Mouse (Mus musculus): ENCODE results near the gene Ldah. TPM values are rescaled to one million over a fixed set of nuclear protein-coding genes. Genes with fewer than 3 reads are reported as not detected.
A peak's percentile ranks its signal among the peaks of the same experiment; 100 is the strongest.

The Ldah gene
- polyA plus RNA-seq, 1 experiment from 2014 or later = 23.3 TPM

GRCm38 (mm10) chr12:8313270-8313771, 105.4 kb downstream of the Ldah start, which contains the start of gene Hs1bp3:
TSS of gene Hs1bp3 (plus strand) at chr12:8313432.
- Histone ChIP-seq H3K27ac (replicated peaks) (no peak within 1 kb of the TSS), H3K4me2 (peak within 1 kb of the TSS; percentile 75), H3K27me3 (peaks cover 29% of the 10 kb centered on the region), H3K9ac (peak within 1 kb of the TSS; percentile 41), H3K4me1 (replicated peaks) (peaks cover 7% of the 10 kb centered on the region), H3K9me3 (replicated peaks) (no peaks in the 10 kb centered on the region), H3K36me3 (replicated peaks) (0 out of 2 replicates have a peak, but pooled peaks cover 5% of the 10 kb centered on the region), H3K4me3 (replicated peaks) (peak within 1 kb of the TSS; percentile 63)
- ATAC-seq (ENCODE audit: insufficient read depth) = peak; percentile 78
- under 1% methylated on average over 38 of the region's 38 CpGs for WGBS (ENCODE audit: insufficient replicate concordance)

GRCm38 (mm10) chr12:8313773-8314172, 105.9 kb downstream of the Ldah start:
- H3K27me3 ChIP-seq = peaks cover 29% of the 10 kb centered on the region
- H3K36me3 ChIP-seq (replicated peaks) = 0 out of 2 replicates have a peak, but pooled peaks cover 5% of the 10 kb centered on the region
- peak overlapping the region; percentile 41 for H3K9ac ChIP-seq
- H3K4me1 ChIP-seq (replicated peaks) = peaks cover 7% of the 10 kb centered on the region
- H3K4me2 ChIP-seq = peak overlapping the region; percentile 75
- no peaks in the 10 kb centered on the region for H3K9me3 ChIP-seq (replicated peaks)
- peak overlapping the region; percentile 63 for H3K4me3 ChIP-seq (replicated peaks)
- no peak overlapping the region for H3K27ac ChIP-seq (replicated peaks)
- ATAC-seq (ENCODE audit: insufficient read depth) = peak; percentile 2; the same call in 1 of the 2 replicates
- WGBS (ENCODE audit: insufficient replicate concordance) = 17% methylated on average over 12 of the region's 12 CpGs

GRCm38 (mm10) chr12:8316541-8316940, 108.6 kb downstream of the Ldah start:
- Histone ChIP-seq H3K4me2 (no peak overlapping the region), H3K4me3 (replicated peaks) (no peak overlapping the region), H3K27ac (replicated peaks) (no peak overlapping the region), H3K36me3 (replicated peaks) (peaks cover 9% of the 10 kb centered on the region; the same call in 1 of the 2 replicates), H3K27me3 (peaks cover 12% of the 10 kb centered on the region; the same call in 1 of the 2 replicates), H3K4me1 (replicated peaks) (peaks cover 7% of the 10 kb centered on the region), H3K9me3 (replicated peaks) (no peaks in the 10 kb centered on the region), H3K9ac (no peak overlapping the region)
- ATAC-seq (ENCODE audit: insufficient read depth) = no peak
- WGBS (ENCODE audit: insufficient replicate concordance) = 62% methylated on average over 5 of the region's 5 CpGs

- no peak overlapping the region for H3K9ac ChIP-seq
- H3K9me3 ChIP-seq (replicated peaks) = no peaks in the 10 kb centered on the region
- no peaks in the 10 kb centered on the region for H3K27me3 ChIP-seq
- H3K36me3 ChIP-seq (replicated peaks) = peaks cover 10% of the 10 kb centered on the region; the same call in 1 of the 2 replicates
- no peak overlapping the region for H3K27ac ChIP-seq (replicated peaks)
- WGBS (ENCODE audit: insufficient replicate concordance) = 41% methylated on average over 5 of the region's 5 CpGs
- H3K4me1 ChIP-seq (replicated peaks) = no peaks in the 10 kb centered on the region
- no peak overlapping the region for H3K4me3 ChIP-seq (replicated peaks)
- no peak overlapping the region for H3K4me2 ChIP-seq
- ATAC-seq (ENCODE audit: insufficient read depth) = no peak
Measured at GRCm38 (mm10) chr12:8320084-8320713, 112.3 kb downstream of the Ldah start.

- WGBS (ENCODE audit: insufficient replicate concordance) = 72% methylated on average over 10 of the region's 10 CpGs
- H3K27me3 ChIP-seq = no peaks in the 10 kb centered on the region
- H3K9ac ChIP-seq = no peak overlapping the region
- no peak overlapping the region for H3K4me3 ChIP-seq (replicated peaks)
- peaks cover 10% of the 10 kb centered on the region; the same call in 1 of the 2 replicates for H3K36me3 ChIP-seq (replicated peaks)
- H3K27ac ChIP-seq (replicated peaks) = no peak overlapping the region
- no peaks in the 10 kb centered on the region for H3K9me3 ChIP-seq (replicated peaks)
- H3K4me2 ChIP-seq = no peak overlapping the region
- H3K4me1 ChIP-seq (replicated peaks) = no peaks in the 10 kb centered on the region
- no peak for ATAC-seq (ENCODE audit: insufficient read depth)
Measured at GRCm38 (mm10) chr12:8321506-8321905, 113.6 kb downstream of the Ldah start.

- Histone ChIP-seq H3K27me3 (no peaks in the 10 kb centered on the region), H3K36me3 (replicated peaks) (peaks cover 7% of the 10 kb centered on the region), H3K9ac (no peak overlapping the region), H3K4me3 (replicated peaks) (no peak overlapping the region), H3K4me2 (no peak overlapping the region), H3K27ac (replicated peaks) (no peak overlapping the region), H3K9me3 (replicated peaks) (no peaks in the 10 kb centered on the region), H3K4me1 (replicated peaks) (no peaks in the 10 kb centered on the region)
- no peak for ATAC-seq (ENCODE audit: insufficient read depth)
- WGBS (ENCODE audit: insufficient replicate concordance) = 79% methylated on average over 10 of the region's 10 CpGs
Measured at GRCm38 (mm10) chr12:8324086-8324485, 116.2 kb downstream of the Ldah start.

- H3K4me3 ChIP-seq (replicated peaks) = no peak overlapping the region
Measured at GRCm38 (mm10) chr12:8325245-8325942, 117.5 kb downstream of the Ldah start.

GRCm38 (mm10) chr12:8325943-8326522, 118.1 kb downstream of the Ldah start:
- H3K9ac ChIP-seq = no peak overlapping the region
- no peaks in the 10 kb centered on the region for H3K9me3 ChIP-seq (replicated peaks)
- no peak overlapping the region for H3K4me2 ChIP-seq
- no peak overlapping the region for H3K27ac ChIP-seq (replicated peaks)
- H3K27me3 ChIP-seq = no peaks in the 10 kb centered on the region
- H3K4me1 ChIP-seq (replicated peaks) = no peaks in the 10 kb centered on the region
- ATAC-seq (ENCODE audit: insufficient read depth) = no peak
- no peak overlapping the region for H3K4me3 ChIP-seq (replicated peaks)
- WGBS (ENCODE audit: insufficient replicate concordance) = 81% methylated on average over 17 of the region's 17 CpGs
- peaks cover 12% of the 10 kb centered on the region for H3K36me3 ChIP-seq (replicated peaks)

More at GRCm38 (mm10) chr12:8325245-8325942, 117.5 kb downstream of the Ldah start:
- H3K27me3 ChIP-seq = no peaks in the 10 kb centered on the region
- no peak overlapping the region for H3K4me2 ChIP-seq
- H3K4me1 ChIP-seq (replicated peaks) = no peaks in the 10 kb centered on the region
- no peaks in the 10 kb centered on the region for H3K9me3 ChIP-seq (replicated peaks)
- WGBS (ENCODE audit: insufficient replicate concordance) = 77% methylated on average over 13 of the region's 13 CpGs
- no peak overlapping the region for H3K9ac ChIP-seq
- ATAC-seq (ENCODE audit: insufficient read depth) = no peak
- H3K36me3 ChIP-seq (replicated peaks) = peaks cover 12% of the 10 kb centered on the region
- H3K27ac ChIP-seq (replicated peaks) = no peak overlapping the region

- Histone ChIP-seq H3K4me3 (replicated peaks) (no peak overlapping the region), H3K4me2 (no peak overlapping the region), H3K27me3 (no peaks in the 10 kb centered on the region), H3K27ac (replicated peaks) (no peak overlapping the region), H3K4me1 (replicated peaks) (no peaks in the 10 kb centered on the region), H3K9ac (no peak overlapping the region), H3K9me3 (replicated peaks) (no peaks in the 10 kb centered on the region), H3K36me3 (replicated peaks) (peaks cover 7% of the 10 kb centered on the region; the same call in 1 of the 2 replicates)
- 32% methylated on average over 17 of the region's 17 CpGs for WGBS (ENCODE audit: insufficient replicate concordance)
- ATAC-seq (ENCODE audit: insufficient read depth) = peak; percentile 54
Measured at GRCm38 (mm10) chr12:8326825-8327674, 119.1 kb downstream of the Ldah start.

- Histone ChIP-seq H3K9ac (no peak overlapping the region), H3K27ac (replicated peaks) (no peak overlapping the region), H3K4me1 (replicated peaks) (no peaks in the 10 kb centered on the region), H3K4me3 (replicated peaks) (no peak overlapping the region), H3K36me3 (replicated peaks) (peaks cover 7% of the 10 kb centered on the region; the same call in 1 of the 2 replicates), H3K9me3 (replicated peaks) (no peaks in the 10 kb centered on the region), H3K4me2 (no peak overlapping the region), H3K27me3 (no peaks in the 10 kb centered on the region)
- ATAC-seq (ENCODE audit: insufficient read depth) = no peak
- WGBS (ENCODE audit: insufficient replicate concordance) = 71% methylated on average over 1 of the region's 1 CpGs
Measured at GRCm38 (mm10) chr12:8327675-8328053, 119.8 kb downstream of the Ldah start.
